Mouse (Mus musculus): ENCODE results near the gene Col23a1.
"Not testable (repeated sequence)": the region's sequence is repeated elsewhere in the genome, so short reads cannot be mapped to it uniquely, and the experiment has no call there.

Col23a1 gene

GRCm38 (mm10) chr11:51326908-51327307 is 37.2 kb downstream of the Col23a1 start:
- DNase-seq (ENCODE audit: inconsistent age in 2 of 2, low spot score in 1 of 2) = peak in 1 of 2 experiments; percentile 68

- DNase-seq (ENCODE audit: inconsistent age in 2 of 2, low spot score in 1 of 2) = peak; percentile 19 to 65
These were observed 38.7 kb downstream of the Col23a1 start for GRCm38 (mm10) chr11:51328387-51328942.

- DNase-seq (ENCODE audit: inconsistent age in 2 of 2, low spot score in 1 of 2) = no peak
These were observed 40.4 kb downstream of the Col23a1 start for GRCm38 (mm10) chr11:51329837-51330714.

- DNase-seq (ENCODE audit: inconsistent age in 2 of 2, low spot score in 1 of 2) = no peak
These were observed 44.3 kb downstream of the Col23a1 start for GRCm38 (mm10) chr11:51334017-51334416.

- DNase-seq (ENCODE audit: inconsistent age in 2 of 2, low spot score in 1 of 2) = no peak
These were observed 47.9 kb downstream of the Col23a1 start for GRCm38 (mm10) chr11:51337585-51337984.

- no peak for DNase-seq (ENCODE audit: inconsistent age in 2 of 2, low spot score in 1 of 2)
These were observed 48.7 kb downstream of the Col23a1 start for GRCm38 (mm10) chr11:51338416-51338815.

- DNase-seq (ENCODE audit: inconsistent age in 2 of 2, low spot score in 1 of 2) = no peak
These were observed 51.4 kb downstream of the Col23a1 start for GRCm38 (mm10) chr11:51341091-51341490.

- DNase-seq (ENCODE audit: inconsistent age in 2 of 2, low spot score in 1 of 2) = no peak
These were observed 53.1 kb downstream of the Col23a1 start for GRCm38 (mm10) chr11:51342776-51343175.

GRCm38 (mm10) chr11:51343312-51343711 is 53.6 kb downstream of the Col23a1 start:
- DNase-seq (ENCODE audit: inconsistent age in 2 of 2, low spot score in 1 of 2) = peak; percentile 37 to 54

GRCm38 (mm10) chr11:51343728-51344289 is 54.1 kb downstream of the Col23a1 start:
- DNase-seq (ENCODE audit: inconsistent age in 2 of 2, low spot score in 1 of 2) = no peak

- peak; percentile 57 to 87 for DNase-seq (ENCODE audit: inconsistent age in 2 of 2, low spot score in 1 of 2)
These were observed 56.1 kb downstream of the Col23a1 start for GRCm38 (mm10) chr11:51345481-51346465.

GRCm38 (mm10) chr11:51347756-51348155 is 58.0 kb downstream of the Col23a1 start:
- DNase-seq (ENCODE audit: inconsistent age in 2 of 2, low spot score in 1 of 2) = no peak

- no peak for DNase-seq (ENCODE audit: inconsistent age in 2 of 2, low spot score in 1 of 2)
These were observed 59.9 kb downstream of the Col23a1 start for GRCm38 (mm10) chr11:51349665-51350064.

- DNase-seq (ENCODE audit: inconsistent age in 2 of 2, low spot score in 1 of 2) = no peak
These were observed 61.4 kb downstream of the Col23a1 start for GRCm38 (mm10) chr11:51351151-51351550.

GRCm38 (mm10) chr11:51351841-51352240 is 62.1 kb downstream of the Col23a1 start:
- DNase-seq (ENCODE audit: inconsistent age in 2 of 2, low spot score in 1 of 2) = no peak

GRCm38 (mm10) chr11:51353746-51354145 is 64.0 kb downstream of the Col23a1 start:
- peak; percentile 52 to 75 for DNase-seq (ENCODE audit: inconsistent age in 2 of 2, low spot score in 1 of 2)

GRCm38 (mm10) chr11:51358981-51359380 is 69.3 kb downstream of the Col23a1 start:
- not testable (repeated sequence) for DNase-seq (ENCODE audit: inconsistent age in 2 of 2, low spot score in 1 of 2)

GRCm38 (mm10) chr11:51364353-51364752 is 74.6 kb downstream of the Col23a1 start:
- peak in 1 of 2 experiments; percentile 52 for DNase-seq (ENCODE audit: inconsistent age in 2 of 2, low spot score in 1 of 2)

GRCm38 (mm10) chr11:51367334-51367733 is 77.6 kb downstream of the Col23a1 start:
- no peak for DNase-seq (ENCODE audit: inconsistent age in 2 of 2, low spot score in 1 of 2)

- DNase-seq (ENCODE audit: inconsistent age in 2 of 2, low spot score in 1 of 2) = no peak
These were observed 80.6 kb downstream of the Col23a1 start for GRCm38 (mm10) chr11:51370273-51370672.

GRCm38 (mm10) chr11:51371321-51371720 is 81.6 kb downstream of the Col23a1 start:
- peak; percentile 27 to 69 for DNase-seq (ENCODE audit: inconsistent age in 2 of 2, low spot score in 1 of 2)
